Mouse (Mus musculus) ES-Bruce4 (cell line): ENCODE measurements around the gene Hist1h1d.

Experiments
- CTCF ChIP-seq: IDR thresholded peaks from one replicate; pipeline ENCODE4 v1.8.1; 2011; ENCODE audit warnings: low read depth, low read length
- EP300 ChIP-seq: IDR thresholded peaks from 2 replicates; pipeline ENCODE4 v1.6.1; 2011; ENCODE audit warnings: low read depth, low read length; ENCODE audit not compliant: insufficient read depth
- POLR2A ChIP-seq: IDR thresholded peaks from one replicate; pipeline ENCODE4 v1.8.1; 2011; ENCODE audit warnings: low read length; ENCODE audit not compliant: insufficient read depth

GRCm38 (mm10) chr13:23586940-23587225 lies 33.8 kb downstream of the Hist1h1d start:
- TF ChIP-seq POLR2A (no peak), CTCF (no peak), EP300 (no peak)
